Mouse (Mus musculus): Measurements from ENCODE around the gene Mbnl1. TPM values are rescaled to one million over a fixed set of nuclear protein-coding genes. Genes with fewer than 3 reads are reported as not detected.

Gene Mbnl1
- polyA plus RNA-seq, 1 experiment from 2014 or later, result 169 TPM

GRCm38 (mm10) chr3:60620236-60620635 lies 147.6 kb downstream of the Mbnl1 start:
- peaks cover 30% of the 10 kb centered on the region for H3K36me3 ChIP-seq
- H3K27ac ChIP-seq, result no peak overlapping the region
- no peaks in the 10 kb centered on the region for H3K27me3 ChIP-seq
- no peaks in the 10 kb centered on the region for H3K9me3 ChIP-seq
- no peak overlapping the region for H3K4me3 ChIP-seq
- H3K9ac ChIP-seq, result no peak overlapping the region
- peaks cover 5% of the 10 kb centered on the region; the same call in 1 of the 2 replicates for H3K4me1 ChIP-seq
- WGBS, result 61% methylated on average over 2 of the region's 2 CpGs
- no peak overlapping the region for H3K4me2 ChIP-seq
- no peak for ATAC-seq (ENCODE audit: borderline replicate concordance, extremely low read depth, low FRiP score, low TSS enrichment)

GRCm38 (mm10) chr3:60631183-60631582 lies 158.6 kb downstream of the Mbnl1 start:
- ATAC-seq (ENCODE audit: borderline replicate concordance, extremely low read depth, low FRiP score, low TSS enrichment), result no peak
- Histone ChIP-seq H3K9me3 (no peaks in the 10 kb centered on the region), H3K4me3 (no peak overlapping the region), H3K36me3 (peaks cover 12% of the 10 kb centered on the region), H3K4me1 (no peaks in the 10 kb centered on the region), H3K4me2 (no peak overlapping the region), H3K9ac (no peak overlapping the region), H3K27ac (no peak overlapping the region), H3K27me3 (no peaks in the 10 kb centered on the region)
- 87% methylated on average over 2 of the region's 2 CpGs for WGBS

GRCm38 (mm10) chr3:60631754-60632153 lies 159.1 kb downstream of the Mbnl1 start:
- Histone ChIP-seq H3K27ac (no peak overlapping the region), H3K4me3 (no peak overlapping the region), H3K27me3 (no peaks in the 10 kb centered on the region), H3K9me3 (no peaks in the 10 kb centered on the region), H3K9ac (no peak overlapping the region), H3K4me2 (no peak overlapping the region), H3K4me1 (no peaks in the 10 kb centered on the region), H3K36me3 (peaks cover 6% of the 10 kb centered on the region)
- no peak for ATAC-seq (ENCODE audit: borderline replicate concordance, extremely low read depth, low FRiP score, low TSS enrichment)
- 85% methylated on average over 5 of the region's 5 CpGs for WGBS

- no peaks in the 10 kb centered on the region for H3K27me3 ChIP-seq
- peaks cover 5% of the 10 kb centered on the region; the same call in 1 of the 2 replicates for H3K36me3 ChIP-seq
- WGBS, result 77% methylated on average over 1 of the region's 1 CpGs
- no peak overlapping the region for H3K27ac ChIP-seq
- no peak overlapping the region for H3K4me3 ChIP-seq
- ATAC-seq (ENCODE audit: borderline replicate concordance, extremely low read depth, low FRiP score, low TSS enrichment), result no peak
- H3K4me1 ChIP-seq, result no peaks in the 10 kb centered on the region
- no peak overlapping the region for H3K4me2 ChIP-seq
- no peaks in the 10 kb centered on the region for H3K9me3 ChIP-seq
- no peak overlapping the region for H3K9ac ChIP-seq
These were observed 160.3 kb downstream of the Mbnl1 start for GRCm38 (mm10) chr3:60632796-60633466.

- Histone ChIP-seq H3K27ac (peak overlapping the region; percentile 17), H3K9me3 (no peaks in the 10 kb centered on the region), H3K4me2 (no peak overlapping the region), H3K4me1 (no peaks in the 10 kb centered on the region), H3K27me3 (no peaks in the 10 kb centered on the region), H3K4me3 (no peak overlapping the region), H3K9ac (no peak overlapping the region), H3K36me3 (no peaks in the 10 kb centered on the region)
- 35% methylated on average over 3 of the region's 3 CpGs for WGBS
- no peak for ATAC-seq (ENCODE audit: borderline replicate concordance, extremely low read depth, low FRiP score, low TSS enrichment)
These were observed 165.9 kb downstream of the Mbnl1 start for GRCm38 (mm10) chr3:60638530-60638929.

- no peak for ATAC-seq (ENCODE audit: borderline replicate concordance, extremely low read depth, low FRiP score, low TSS enrichment)
These were observed 166.5 kb downstream of the Mbnl1 start for GRCm38 (mm10) chr3:60639135-60639534.

GRCm38 (mm10) chr3:60642227-60642626 lies 169.6 kb downstream of the Mbnl1 start:
- no peaks in the 10 kb centered on the region for H3K4me1 ChIP-seq
- no peaks in the 10 kb centered on the region for H3K36me3 ChIP-seq
- no peak overlapping the region for H3K4me3 ChIP-seq
- H3K4me2 ChIP-seq, result no peak overlapping the region
- no peaks in the 10 kb centered on the region for H3K9me3 ChIP-seq
- 78% methylated on average over 3 of the region's 3 CpGs for WGBS
- ATAC-seq (ENCODE audit: borderline replicate concordance, extremely low read depth, low FRiP score, low TSS enrichment), result no peak
- no peak overlapping the region for H3K27ac ChIP-seq
- no peak overlapping the region for H3K9ac ChIP-seq
- H3K27me3 ChIP-seq, result no peaks in the 10 kb centered on the region

More at GRCm38 (mm10) chr3:60639135-60639534, 166.5 kb downstream of the Mbnl1 start:
- Histone ChIP-seq H3K9ac (no peak overlapping the region), H3K9me3 (no peaks in the 10 kb centered on the region), H3K4me2 (no peak overlapping the region), H3K4me1 (no peaks in the 10 kb centered on the region), H3K4me3 (no peak overlapping the region), H3K36me3 (no peaks in the 10 kb centered on the region), H3K27ac (no peak overlapping the region), H3K27me3 (no peaks in the 10 kb centered on the region)
- 44% methylated on average over 5 of the region's 5 CpGs for WGBS

- no peak overlapping the region for H3K27ac ChIP-seq
- no peak overlapping the region for H3K4me3 ChIP-seq
- 74% methylated on average over 1 of the region's 1 CpGs for WGBS
- ATAC-seq (ENCODE audit: borderline replicate concordance, extremely low read depth, low FRiP score, low TSS enrichment), result no peak
- no peaks in the 10 kb centered on the region for H3K4me1 ChIP-seq
- no peak overlapping the region for H3K9ac ChIP-seq
- no peaks in the 10 kb centered on the region for H3K36me3 ChIP-seq
- no peaks in the 10 kb centered on the region for H3K27me3 ChIP-seq
- no peak overlapping the region for H3K4me2 ChIP-seq
- no peaks in the 10 kb centered on the region for H3K9me3 ChIP-seq
These were observed 172.9 kb downstream of the Mbnl1 start for GRCm38 (mm10) chr3:60645531-60645930.

GRCm38 (mm10) chr3:60648293-60648692 lies 175.7 kb downstream of the Mbnl1 start:
- 72% methylated on average over 1 of the region's 1 CpGs for WGBS
- no peak overlapping the region for H3K4me2 ChIP-seq
- H3K36me3 ChIP-seq, result no peaks in the 10 kb centered on the region
- no peak overlapping the region for H3K4me3 ChIP-seq
- H3K27ac ChIP-seq, result no peak overlapping the region
- no peaks in the 10 kb centered on the region for H3K27me3 ChIP-seq
- no peak for ATAC-seq (ENCODE audit: borderline replicate concordance, extremely low read depth, low FRiP score, low TSS enrichment)
- no peaks in the 10 kb centered on the region for H3K9me3 ChIP-seq
- H3K9ac ChIP-seq, result no peak overlapping the region
- no peaks in the 10 kb centered on the region for H3K4me1 ChIP-seq

- no peak for ATAC-seq (ENCODE audit: borderline replicate concordance, extremely low read depth, low FRiP score, low TSS enrichment)
- Histone ChIP-seq H3K9me3 (no peaks in the 10 kb centered on the region), H3K27ac (no peak overlapping the region), H3K27me3 (no peaks in the 10 kb centered on the region), H3K36me3 (no peaks in the 10 kb centered on the region), H3K4me1 (no peaks in the 10 kb centered on the region), H3K4me3 (no peak overlapping the region), H3K4me2 (no peak overlapping the region), H3K9ac (no peak overlapping the region)
- WGBS, result 80% methylated on average over 2 of the region's 2 CpGs
These were observed 188.1 kb downstream of the Mbnl1 start for GRCm38 (mm10) chr3:60660762-60661161.
